Mouse (Mus musculus): ENCODE data around the gene Ptprm. TPM values are rescaled to one million over a fixed set of nuclear protein-coding genes. Genes with fewer than 3 reads are reported as not detected.

The Ptprm gene
- polyA plus RNA-seq, 1 experiment from 2014 or later, result 19.7 TPM

DNA sequence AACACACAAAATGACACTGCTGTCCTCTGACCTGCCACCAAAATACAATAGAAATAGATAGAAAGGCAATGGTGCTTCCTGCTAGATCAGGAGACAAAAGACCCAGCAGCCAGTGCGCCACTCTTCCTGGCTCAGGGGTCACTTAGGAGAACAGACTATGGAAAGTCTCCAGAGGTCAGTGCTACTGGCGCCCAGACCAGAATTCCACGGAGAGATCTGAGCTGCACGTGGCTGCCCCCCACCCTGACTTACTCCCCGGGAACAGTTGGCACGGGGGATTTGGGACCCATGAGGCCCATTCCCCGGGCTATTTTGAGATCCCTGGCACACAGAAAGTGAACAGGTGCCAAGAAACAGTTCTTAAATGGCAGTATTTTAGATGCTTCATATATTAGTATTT is 183.6 kb downstream of the Ptprm start:
- WGBS, result 73% methylated on average over 7 of the region's 7 CpGs
- no peak overlapping the region for H3K9ac ChIP-seq (ENCODE audit: low read depth, low read length)
- no peaks in the 10 kb centered on the region for H3K36me3 ChIP-seq (ENCODE audit: control insufficient read depth, insufficient read depth, low read length)
- no peaks in the 10 kb centered on the region for H3K4me1 ChIP-seq (ENCODE audit: control insufficient read depth, insufficient read depth, low read length)
- H3K27ac ChIP-seq (ENCODE audit: low read length), result no peak overlapping the region
- no peaks in the 10 kb centered on the region for H3K27me3 ChIP-seq (ENCODE audit: control insufficient read depth, insufficient read depth, low read depth, low read length)
- no peak for ATAC-seq
- H3K9me3 ChIP-seq (replicated peaks; ENCODE audit: control insufficient read depth, low read length, poor library complexity, severe bottlenecking), result no peaks in the 10 kb centered on the region
- no peak overlapping the region for H3K4me2 ChIP-seq (ENCODE audit: low read length)
- no peak overlapping the region for H3K4me3 ChIP-seq (ENCODE audit: low read depth, low read length)

DNA sequence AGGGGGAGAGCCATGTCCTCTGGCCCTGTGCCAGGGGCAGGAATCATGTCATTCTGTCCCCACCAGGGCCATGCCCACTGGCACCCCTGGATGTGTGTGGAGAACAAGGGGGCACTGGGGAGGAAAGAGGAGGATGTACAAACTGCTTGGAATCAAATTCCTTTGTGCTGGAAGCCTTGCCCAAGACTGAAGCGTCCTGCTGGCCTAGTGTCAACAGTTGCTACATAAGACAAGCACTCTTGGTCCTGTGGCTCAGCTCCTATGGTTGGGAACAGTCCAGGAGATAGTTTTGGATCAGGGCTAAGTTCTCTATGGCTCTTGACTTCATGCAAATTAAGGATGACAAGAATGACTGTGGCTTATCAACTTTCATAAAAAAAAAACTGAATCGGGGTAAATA is 188.4 kb downstream of the Ptprm start:
- Histone ChIP-seq H3K4me3 (ENCODE audit: low read depth, low read length) (no peak overlapping the region), H3K27ac (ENCODE audit: low read length) (no peak overlapping the region), H3K9ac (ENCODE audit: low read depth, low read length) (no peak overlapping the region), H3K4me1 (ENCODE audit: control insufficient read depth, insufficient read depth, low read length) (no peaks in the 10 kb centered on the region), H3K27me3 (ENCODE audit: control insufficient read depth, insufficient read depth, low read depth, low read length) (no peaks in the 10 kb centered on the region), H3K9me3 (replicated peaks; ENCODE audit: control insufficient read depth, low read length, poor library complexity, severe bottlenecking) (no peaks in the 10 kb centered on the region), H3K36me3 (ENCODE audit: control insufficient read depth, insufficient read depth, low read length) (no peaks in the 10 kb centered on the region), H3K4me2 (ENCODE audit: low read length) (no peak overlapping the region)
- WGBS, result 88% methylated on average over 2 of the region's 2 CpGs
- ATAC-seq, result no peak

GRCm38 (mm10) chr17:67159611-67160010 is 194.6 kb downstream of the Ptprm start:
- no peak overlapping the region for H3K27ac ChIP-seq (ENCODE audit: low read length)
- no peaks in the 10 kb centered on the region for H3K9me3 ChIP-seq (replicated peaks; ENCODE audit: control insufficient read depth, low read length, poor library complexity, severe bottlenecking)
- H3K4me1 ChIP-seq (ENCODE audit: control insufficient read depth, insufficient read depth, low read length), result no peaks in the 10 kb centered on the region; the same call in 1 of the 2 replicates
- H3K36me3 ChIP-seq (ENCODE audit: control insufficient read depth, insufficient read depth, low read length), result no peaks in the 10 kb centered on the region
- H3K4me3 ChIP-seq (ENCODE audit: low read depth, low read length), result no peak overlapping the region
- no peak for ATAC-seq
- no peak overlapping the region for H3K9ac ChIP-seq (ENCODE audit: low read depth, low read length)
- WGBS, result 89% methylated on average over 8 of the region's 8 CpGs
- H3K4me2 ChIP-seq (ENCODE audit: low read length), result no peak overlapping the region
- no peaks in the 10 kb centered on the region for H3K27me3 ChIP-seq (ENCODE audit: control insufficient read depth, insufficient read depth, low read depth, low read length)

GRCm38 (mm10) chr17:67157089-67157752 is 197.0 kb downstream of the Ptprm start:
- Histone ChIP-seq H3K36me3 (ENCODE audit: control insufficient read depth, insufficient read depth, low read length) (no peaks in the 10 kb centered on the region), H3K4me1 (ENCODE audit: control insufficient read depth, insufficient read depth, low read length) (no peaks in the 10 kb centered on the region; the same call in 1 of the 2 replicates), H3K9me3 (replicated peaks; ENCODE audit: control insufficient read depth, low read length, poor library complexity, severe bottlenecking) (no peaks in the 10 kb centered on the region), H3K27ac (ENCODE audit: low read length) (no peak overlapping the region), H3K4me3 (ENCODE audit: low read depth, low read length) (no peak overlapping the region), H3K27me3 (ENCODE audit: control insufficient read depth, insufficient read depth, low read depth, low read length) (no peaks in the 10 kb centered on the region), H3K9ac (ENCODE audit: low read depth, low read length) (no peak overlapping the region), H3K4me2 (ENCODE audit: low read length) (no peak overlapping the region)
- no peak for ATAC-seq
- 61% methylated on average over 7 of the region's 7 CpGs for WGBS

DNA sequence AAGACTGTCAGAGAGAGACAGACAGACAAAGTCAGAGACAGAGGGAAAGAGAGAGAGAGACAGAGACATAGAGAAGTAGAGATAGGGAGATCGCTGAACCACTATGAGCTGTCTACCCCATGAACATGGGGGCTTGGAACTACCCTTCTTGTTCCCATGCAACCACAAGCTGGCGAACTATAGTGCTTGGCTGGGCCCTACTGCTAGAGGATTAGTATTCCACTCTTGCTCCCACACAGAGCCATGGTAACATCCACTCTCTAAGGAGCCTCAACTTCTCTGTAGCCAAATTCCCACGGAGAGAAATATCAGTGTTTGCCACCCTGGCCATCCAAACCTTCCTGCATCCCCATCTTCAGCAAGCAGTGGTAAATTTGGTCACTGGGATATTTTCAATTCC is 202.0 kb downstream of the Ptprm start:
- no peaks in the 10 kb centered on the region for H3K36me3 ChIP-seq (ENCODE audit: control insufficient read depth, insufficient read depth, low read length)
- 76% methylated on average over 3 of the region's 3 CpGs for WGBS
- H3K9ac ChIP-seq (ENCODE audit: low read depth, low read length), result no peak overlapping the region
- H3K4me2 ChIP-seq (ENCODE audit: low read length), result no peak overlapping the region
- no peak overlapping the region; the same call in 1 of the 2 replicates for H3K27ac ChIP-seq (ENCODE audit: low read length)
- peak; percentile 73; the same call in 1 of the 2 replicates for ATAC-seq
- no peaks in the 10 kb centered on the region for H3K27me3 ChIP-seq (ENCODE audit: control insufficient read depth, insufficient read depth, low read depth, low read length)
- no peaks in the 10 kb centered on the region; the same call in 1 of the 2 replicates for H3K4me1 ChIP-seq (ENCODE audit: control insufficient read depth, insufficient read depth, low read length)
- H3K9me3 ChIP-seq (replicated peaks; ENCODE audit: control insufficient read depth, low read length, poor library complexity, severe bottlenecking), result no peaks in the 10 kb centered on the region
- no peak overlapping the region for H3K4me3 ChIP-seq (ENCODE audit: low read depth, low read length)

DNA sequence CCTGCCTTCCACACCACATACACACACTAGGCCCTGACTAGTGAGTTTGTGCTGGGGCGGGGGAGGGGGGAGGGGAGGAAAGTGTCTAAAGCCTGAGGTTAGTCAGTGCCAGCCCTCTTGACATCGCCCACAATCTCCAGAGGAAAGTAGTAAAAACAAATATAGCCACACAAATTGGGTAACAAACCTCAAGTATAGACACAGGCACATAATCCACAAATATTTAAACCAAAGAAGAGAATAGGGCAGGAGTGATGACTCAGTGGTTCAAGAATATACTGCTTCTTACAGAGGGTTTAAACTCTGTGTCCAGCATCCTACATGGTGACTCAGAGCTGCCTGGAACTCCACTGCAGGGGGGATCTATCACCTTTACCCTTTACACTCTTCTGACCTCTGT is 203.8 kb downstream of the Ptprm start:
- H3K27me3 ChIP-seq (ENCODE audit: control insufficient read depth, insufficient read depth, low read depth, low read length), result no peaks in the 10 kb centered on the region
- H3K36me3 ChIP-seq (ENCODE audit: control insufficient read depth, insufficient read depth, low read length), result no peaks in the 10 kb centered on the region
- ATAC-seq, result no peak
- no peak overlapping the region for H3K4me2 ChIP-seq (ENCODE audit: low read length)
- 94% methylated on average over 2 of the region's 2 CpGs for WGBS
- H3K27ac ChIP-seq (ENCODE audit: low read length), result no peak overlapping the region
- no peak overlapping the region for H3K4me3 ChIP-seq (ENCODE audit: low read depth, low read length)
- H3K4me1 ChIP-seq (ENCODE audit: control insufficient read depth, insufficient read depth, low read length), result no peaks in the 10 kb centered on the region
- H3K9ac ChIP-seq (ENCODE audit: low read depth, low read length), result no peak overlapping the region
- H3K9me3 ChIP-seq (replicated peaks; ENCODE audit: control insufficient read depth, low read length, poor library complexity, severe bottlenecking), result no peaks in the 10 kb centered on the region

GRCm38 (mm10) chr17:67142183-67142756 is 212.0 kb downstream of the Ptprm start:
- ATAC-seq, result no peak
- Histone ChIP-seq H3K27me3 (ENCODE audit: control insufficient read depth, insufficient read depth, low read depth, low read length) (no peaks in the 10 kb centered on the region), H3K36me3 (ENCODE audit: control insufficient read depth, insufficient read depth, low read length) (no peaks in the 10 kb centered on the region), H3K4me1 (ENCODE audit: control insufficient read depth, insufficient read depth, low read length) (no peaks in the 10 kb centered on the region), H3K27ac (ENCODE audit: low read length) (no peak overlapping the region), H3K9ac (ENCODE audit: low read depth, low read length) (no peak overlapping the region), H3K4me2 (ENCODE audit: low read length) (no peak overlapping the region), H3K4me3 (ENCODE audit: low read depth, low read length) (no peak overlapping the region), H3K9me3 (replicated peaks; ENCODE audit: control insufficient read depth, low read length, poor library complexity, severe bottlenecking) (no peaks in the 10 kb centered on the region)
- 74% methylated on average over 4 of the region's 4 CpGs for WGBS

DNA sequence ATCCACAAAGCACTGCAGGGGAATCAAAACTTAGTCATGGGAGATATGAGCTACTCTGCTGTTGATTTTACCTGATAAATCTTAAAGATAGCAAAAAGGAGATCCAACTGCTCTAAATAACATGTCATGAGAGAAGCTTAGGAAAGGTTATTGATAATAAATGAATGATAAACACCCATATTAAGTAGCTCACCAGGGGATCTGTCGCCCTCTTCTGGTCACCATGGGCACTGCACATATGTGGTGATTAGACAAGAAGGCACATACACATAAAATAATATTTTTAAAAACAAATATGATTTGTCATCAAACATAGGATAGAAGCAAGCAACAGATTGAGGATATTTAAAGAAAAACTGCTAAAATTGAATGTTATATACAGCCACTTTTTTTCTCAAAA is 213.8 kb downstream of the Ptprm start:
- no peaks in the 10 kb centered on the region for H3K27me3 ChIP-seq (ENCODE audit: control insufficient read depth, insufficient read depth, low read depth, low read length)
- no peak for ATAC-seq
- H3K27ac ChIP-seq (ENCODE audit: low read length), result no peak overlapping the region
- H3K9me3 ChIP-seq (replicated peaks; ENCODE audit: control insufficient read depth, low read length, poor library complexity, severe bottlenecking), result no peaks in the 10 kb centered on the region
- no peaks in the 10 kb centered on the region for H3K36me3 ChIP-seq (ENCODE audit: control insufficient read depth, insufficient read depth, low read length)
- no peak overlapping the region for H3K9ac ChIP-seq (ENCODE audit: low read depth, low read length)
- no peak overlapping the region for H3K4me3 ChIP-seq (ENCODE audit: low read depth, low read length)
- no peaks in the 10 kb centered on the region for H3K4me1 ChIP-seq (ENCODE audit: control insufficient read depth, insufficient read depth, low read length)
- no peak overlapping the region for H3K4me2 ChIP-seq (ENCODE audit: low read length)
- 35% methylated on average over 1 of the region's 1 CpGs for WGBS

DNA sequence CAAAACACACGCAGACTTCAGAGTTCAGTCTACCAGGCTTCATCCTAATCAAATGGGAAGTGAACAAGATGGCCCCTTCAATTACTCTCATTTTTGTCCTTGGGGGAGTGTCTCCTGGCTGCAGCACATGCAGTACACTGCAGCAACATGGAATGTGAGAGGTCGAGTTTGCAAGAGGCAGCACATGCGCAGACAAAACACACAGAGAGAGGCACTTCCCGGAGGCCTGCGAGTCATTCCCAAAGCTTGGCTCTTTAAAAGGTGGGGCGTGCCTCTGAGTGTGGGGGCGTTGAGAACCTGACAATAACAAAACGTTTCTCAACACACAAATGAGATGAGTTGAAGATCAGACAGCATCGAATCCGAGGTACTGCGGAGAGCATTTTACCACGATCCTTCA is 215.3 kb downstream of the Ptprm start:
- H3K4me3 ChIP-seq (ENCODE audit: low read depth, low read length), result no peak overlapping the region
- no peak for ATAC-seq
- no peak overlapping the region for H3K9ac ChIP-seq (ENCODE audit: low read depth, low read length)
- H3K36me3 ChIP-seq (ENCODE audit: control insufficient read depth, insufficient read depth, low read length), result no peaks in the 10 kb centered on the region
- H3K4me1 ChIP-seq (ENCODE audit: control insufficient read depth, insufficient read depth, low read length), result no peaks in the 10 kb centered on the region
- no peak overlapping the region for H3K4me2 ChIP-seq (ENCODE audit: low read length)
- H3K27ac ChIP-seq (ENCODE audit: low read length), result no peak overlapping the region
- H3K9me3 ChIP-seq (replicated peaks; ENCODE audit: control insufficient read depth, low read length, poor library complexity, severe bottlenecking), result no peaks in the 10 kb centered on the region
- WGBS, result 82% methylated on average over 12 of the region's 12 CpGs
- H3K27me3 ChIP-seq (ENCODE audit: control insufficient read depth, insufficient read depth, low read depth, low read length), result no peaks in the 10 kb centered on the region

Measured in midbrain, embryonic 16.5 days (tissue).